Mouse (Mus musculus) retina, adult 2 months (tissue): ENCODE results near the gene Cux1.
"Not testable (repeated sequence)": the region's sequence is repeated elsewhere in the genome, so short reads cannot be mapped to it uniquely, and the experiment has no call there.

Experiments
- DNase-seq: peaks from one replicate; pipeline ENCODE4 v3.0.0-alpha.2; 2012; ENCODE audit warnings: low read depth, low spot score

The Cux1 gene

DNA sequence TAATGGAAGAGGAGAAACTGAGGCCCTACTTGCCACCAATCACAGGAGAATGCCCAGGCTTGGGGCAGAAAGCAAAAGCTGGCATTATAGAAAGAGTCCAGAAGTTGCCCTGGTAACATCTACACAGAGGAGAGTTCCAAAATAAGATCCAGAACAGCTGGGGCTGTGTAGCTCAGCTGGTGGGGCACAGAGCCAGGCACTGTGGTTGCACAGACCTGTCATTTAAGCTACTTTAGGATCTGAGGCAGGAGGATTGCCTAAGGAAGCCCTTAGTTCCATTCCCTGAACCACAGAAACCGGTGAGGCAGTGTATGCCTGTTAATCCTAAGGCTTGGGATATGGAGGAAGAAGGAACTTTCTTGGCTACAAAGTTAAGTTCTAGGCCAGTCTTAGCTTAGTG is 92.1 kb downstream of the Cux1 start:
- DNase-seq = no peak

DNA sequence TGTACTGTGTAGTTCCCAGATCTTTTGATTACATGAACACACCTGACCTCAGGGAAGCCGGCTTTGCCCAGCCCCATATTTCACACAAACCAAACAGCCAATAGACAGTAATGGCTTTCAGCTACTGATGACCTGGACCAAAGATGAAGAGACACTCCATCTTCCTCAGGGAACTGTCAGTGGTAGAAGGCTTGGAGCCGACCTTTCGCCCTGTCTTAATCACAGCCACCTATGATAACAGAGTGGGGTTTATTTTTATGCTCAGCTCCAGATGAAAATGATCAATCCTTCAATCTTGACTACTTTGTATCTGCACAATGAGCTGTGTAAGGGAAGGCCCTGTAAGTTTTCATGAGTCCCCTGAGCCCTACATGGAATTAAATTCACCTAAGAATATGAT is 93.2 kb downstream of the Cux1 start:
- DNase-seq = no peak

DNA sequence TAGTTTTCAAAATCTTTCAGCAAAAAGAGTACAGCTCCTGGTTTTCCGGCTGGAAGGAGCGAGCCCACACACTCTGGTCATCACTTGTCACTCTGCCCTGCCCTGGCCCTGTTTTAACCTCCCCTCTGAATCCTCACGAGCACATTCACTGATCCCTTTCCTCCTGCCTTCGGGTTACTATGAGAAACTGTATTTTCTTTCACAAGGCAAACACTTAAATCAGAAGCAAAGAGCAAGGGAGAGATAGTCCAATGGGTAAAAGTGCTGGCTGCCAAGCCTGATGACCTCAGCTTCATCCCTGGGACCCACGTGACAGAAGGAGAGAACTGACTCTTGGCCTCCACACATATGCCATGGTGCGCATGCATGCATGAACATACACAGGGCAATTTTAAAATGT is 94.0 kb downstream of the Cux1 start:
- no peak for DNase-seq

DNA sequence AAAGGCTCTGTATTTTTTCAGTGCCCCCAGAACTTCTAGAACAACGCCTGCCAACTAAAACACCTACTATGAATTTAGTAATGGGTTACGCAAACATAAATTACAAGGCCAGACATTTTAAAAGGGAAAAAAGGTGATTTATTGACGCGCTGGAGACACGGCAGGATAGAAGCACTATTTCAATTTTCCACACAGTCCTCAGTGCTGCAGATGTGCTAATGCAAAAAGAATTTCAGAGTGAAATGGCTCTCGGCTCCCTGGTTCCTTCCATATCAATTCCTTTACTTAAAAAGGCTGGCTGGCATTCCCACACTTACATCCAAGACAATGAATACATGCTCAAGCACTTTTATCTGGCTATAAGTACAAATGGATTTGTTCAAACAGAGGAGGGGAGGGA is 94.4 kb downstream of the Cux1 start:
- DNase-seq = no peak

DNA sequence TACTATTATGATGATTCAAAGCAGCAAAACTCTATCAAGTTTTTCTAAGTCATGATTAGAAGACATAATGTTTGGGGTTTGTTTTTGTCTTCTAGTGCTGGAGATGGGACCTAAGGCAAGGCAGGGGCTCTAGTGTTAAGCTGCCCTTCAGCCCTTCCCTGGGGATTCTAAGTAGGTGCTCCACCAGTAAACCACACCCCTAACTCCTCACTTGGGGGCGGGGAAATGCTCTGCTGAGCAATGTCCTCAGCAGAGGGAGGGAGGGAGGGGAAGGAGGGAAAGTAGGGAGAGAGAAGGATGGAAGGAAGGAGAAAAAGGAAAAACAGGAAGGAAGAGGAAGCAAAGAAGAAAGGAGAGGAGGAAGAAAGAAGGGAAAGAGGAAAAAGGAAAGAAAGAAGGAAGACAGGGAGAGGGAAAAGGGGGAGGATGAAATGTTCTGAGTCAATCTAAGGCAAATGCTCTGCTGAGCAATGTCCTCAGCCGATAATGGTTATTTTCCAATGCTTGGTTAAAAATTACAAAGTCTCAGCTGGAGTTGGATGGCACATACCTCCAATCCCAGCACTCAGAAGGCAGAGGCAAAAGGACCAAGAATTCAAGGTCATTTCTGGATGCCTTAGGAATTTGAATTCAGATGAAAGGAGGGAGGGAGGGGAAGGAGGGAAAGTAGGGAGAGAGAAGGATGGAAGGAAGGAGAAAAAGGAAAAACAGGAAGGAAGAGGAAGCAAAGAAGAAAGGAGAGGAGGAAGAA is 96.1 kb downstream of the Cux1 start:
- not testable (repeated sequence) for DNase-seq

DNA sequence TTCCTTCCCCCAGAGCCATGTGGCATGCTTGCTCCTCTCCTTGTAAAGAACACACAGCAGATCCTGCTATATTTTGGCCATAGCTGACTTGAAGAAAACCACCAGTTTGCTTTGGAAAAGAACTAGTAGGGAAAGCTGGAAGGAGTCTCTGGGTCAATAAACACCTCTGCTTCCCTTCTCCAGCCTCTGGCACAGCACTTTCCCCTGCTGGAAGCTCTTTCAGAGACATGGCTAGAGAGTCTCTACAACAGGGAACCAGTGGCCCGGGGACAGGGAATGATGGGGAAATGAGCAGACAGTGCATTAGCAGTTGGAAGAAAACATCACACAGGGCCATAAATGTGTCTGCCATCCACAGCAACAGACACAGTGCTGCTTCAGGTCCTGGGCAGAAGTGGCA is 98.0 kb downstream of the Cux1 start:
- DNase-seq = no peak

DNA sequence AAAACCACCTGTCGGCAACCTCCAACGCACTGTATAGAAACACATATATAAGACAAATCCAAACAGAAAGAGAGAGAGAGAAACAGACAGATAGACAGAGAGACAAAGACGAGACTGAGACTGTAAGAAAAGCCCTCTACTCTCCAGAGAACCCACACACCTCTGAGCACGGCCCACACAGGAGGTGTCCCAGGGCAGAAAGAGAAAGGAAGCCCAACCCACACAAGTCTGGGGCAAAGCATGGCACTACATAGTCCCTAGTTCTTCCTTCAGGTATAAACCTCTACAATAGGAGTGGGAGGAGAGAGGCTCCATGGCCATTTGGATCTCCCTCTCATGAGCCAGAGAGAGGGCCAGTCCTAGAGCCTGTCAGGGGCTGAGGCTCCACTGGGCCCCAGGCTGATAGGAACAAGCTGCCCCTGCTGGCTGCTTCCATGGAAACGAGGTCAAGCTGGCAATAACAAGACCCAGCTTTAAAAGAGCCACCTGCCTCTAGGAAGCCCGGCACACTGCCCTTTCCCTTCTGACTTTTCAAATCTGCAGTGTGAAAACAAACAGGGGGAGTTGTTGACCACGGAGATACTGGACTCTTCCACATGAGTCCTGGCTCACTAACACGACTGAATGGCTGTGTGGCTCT is 99.8 kb downstream of the Cux1 start:
- peak; percentile 23 for DNase-seq

DNA sequence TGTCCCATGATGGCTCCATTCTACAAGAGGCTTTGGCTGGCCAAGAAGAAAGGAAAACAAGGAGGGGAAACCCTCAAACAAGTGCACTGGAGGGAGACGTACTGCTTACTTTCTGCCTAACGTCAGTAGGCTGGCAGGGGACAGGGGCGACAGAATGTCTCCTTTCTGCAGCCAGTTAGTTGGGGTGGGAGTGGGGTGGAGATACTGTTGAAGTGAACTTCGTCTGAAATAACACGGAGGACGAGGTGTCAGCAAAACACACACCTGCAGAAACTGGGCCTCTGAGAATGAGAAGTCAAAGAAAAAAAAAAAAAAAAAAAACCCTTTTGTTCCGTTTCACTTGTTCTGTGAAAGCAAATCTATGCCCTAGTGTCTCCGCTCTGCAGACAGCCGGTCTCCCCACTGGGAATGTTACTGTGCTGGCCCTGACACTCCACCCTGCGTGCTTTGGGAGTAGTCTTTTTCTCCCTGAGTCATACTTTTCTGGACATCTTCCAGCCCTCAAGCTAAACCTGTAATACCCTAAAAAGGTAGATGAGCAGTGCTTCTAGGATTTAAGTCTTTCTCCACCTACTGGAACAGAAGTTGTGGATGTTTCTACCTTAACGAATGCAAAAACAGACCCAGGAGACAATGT is 101.4 kb downstream of the Cux1 start:
- DNase-seq = no peak

DNA sequence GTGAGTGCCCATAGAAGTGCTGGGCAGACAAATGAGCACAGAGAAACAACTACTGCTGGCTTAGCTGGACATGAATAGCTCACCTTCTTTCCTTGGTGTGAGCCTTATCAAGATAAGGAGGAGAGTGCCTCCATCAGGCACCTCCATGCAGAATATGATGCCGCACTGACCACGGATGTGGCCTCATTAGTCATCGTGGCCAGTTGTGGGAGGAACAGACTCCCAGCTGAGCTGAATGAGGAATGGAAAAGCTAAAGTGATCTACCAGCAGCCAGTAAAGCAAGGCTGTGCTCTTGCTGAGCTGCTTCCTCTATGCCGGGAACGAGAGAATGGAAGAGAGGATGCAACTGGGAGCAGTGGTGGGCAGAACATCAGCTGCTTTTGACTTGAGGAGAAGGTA is 101.9 kb downstream of the Cux1 start:
- no peak for DNase-seq

DNA sequence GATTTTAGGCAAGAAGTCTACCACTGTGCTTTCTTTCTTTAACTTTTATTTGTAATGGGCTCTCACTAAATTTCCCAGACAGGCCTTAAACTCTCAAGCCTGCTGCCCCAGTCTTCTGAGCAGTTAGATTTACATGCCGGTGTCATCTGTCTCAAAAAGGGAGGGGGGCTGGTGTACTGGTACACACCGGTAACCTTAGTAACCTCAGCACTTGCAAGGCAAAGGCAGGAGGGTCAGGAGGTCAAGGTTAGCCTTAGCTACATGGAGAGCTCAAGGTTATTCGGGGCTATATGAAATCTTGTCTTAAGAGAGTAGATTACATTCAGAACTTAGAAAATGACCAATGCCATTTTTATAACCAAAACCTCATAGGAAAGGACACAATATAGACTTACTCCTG is 102.4 kb downstream of the Cux1 start:
- DNase-seq = no peak

DNA sequence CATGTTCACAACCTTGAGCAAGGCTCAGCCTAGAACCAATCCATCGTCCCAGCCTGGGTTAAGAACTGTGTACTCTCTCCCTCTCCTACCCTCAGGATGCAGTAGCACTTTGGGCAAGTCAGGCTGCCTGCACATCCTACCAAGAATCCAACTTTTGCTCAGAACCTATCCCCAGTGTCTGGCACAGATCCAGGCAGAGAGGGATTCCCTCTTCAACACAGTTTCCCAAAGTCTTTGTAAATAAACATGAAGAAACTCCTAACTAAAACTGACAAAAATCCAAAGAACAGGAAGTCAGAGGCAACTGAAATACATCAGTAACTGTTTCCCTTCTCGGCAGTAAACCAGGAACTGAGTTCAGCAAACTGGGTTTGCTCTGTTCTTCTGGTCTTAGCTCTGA is 103.2 kb downstream of the Cux1 start:
- no peak for DNase-seq

DNA sequence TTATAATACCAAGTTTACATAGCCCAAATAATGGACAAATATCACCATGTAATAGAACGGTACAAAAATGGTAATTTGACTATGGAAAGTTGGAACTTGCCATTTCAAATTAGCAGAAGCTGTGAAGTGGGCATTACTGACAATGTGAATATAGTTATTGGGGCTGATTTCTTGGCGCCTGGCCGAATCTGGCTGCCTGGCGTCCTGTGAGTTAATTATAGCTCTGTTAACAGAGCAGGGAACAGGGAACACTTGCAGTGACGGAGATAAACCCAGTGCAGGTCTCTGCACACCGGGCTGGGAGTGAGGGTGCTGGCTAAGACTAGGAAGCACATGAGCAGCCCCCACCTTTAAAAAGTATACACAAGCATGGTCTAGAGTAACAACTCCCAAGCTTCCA is 104.7 kb downstream of the Cux1 start:
- no peak for DNase-seq

DNA sequence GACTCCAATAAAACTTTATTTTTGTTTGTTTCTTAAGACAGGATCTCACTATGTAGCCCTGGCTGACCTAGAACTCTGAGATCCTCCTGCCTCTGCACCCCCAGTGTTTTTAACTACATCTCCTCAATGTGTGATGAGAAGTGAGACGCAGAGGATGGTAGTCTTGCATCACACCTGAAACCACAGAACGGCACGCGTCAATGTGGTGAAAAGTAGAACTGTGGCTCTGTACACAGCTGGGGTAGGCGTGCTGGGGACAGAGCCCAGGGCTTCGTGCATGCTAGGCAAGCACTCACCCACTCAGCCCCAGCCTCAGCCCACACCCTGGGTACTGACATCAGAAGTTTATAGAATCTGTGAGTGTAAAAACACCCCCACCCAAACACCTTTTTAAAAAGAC is 107.4 kb downstream of the Cux1 start:
- DNase-seq = no peak

DNA sequence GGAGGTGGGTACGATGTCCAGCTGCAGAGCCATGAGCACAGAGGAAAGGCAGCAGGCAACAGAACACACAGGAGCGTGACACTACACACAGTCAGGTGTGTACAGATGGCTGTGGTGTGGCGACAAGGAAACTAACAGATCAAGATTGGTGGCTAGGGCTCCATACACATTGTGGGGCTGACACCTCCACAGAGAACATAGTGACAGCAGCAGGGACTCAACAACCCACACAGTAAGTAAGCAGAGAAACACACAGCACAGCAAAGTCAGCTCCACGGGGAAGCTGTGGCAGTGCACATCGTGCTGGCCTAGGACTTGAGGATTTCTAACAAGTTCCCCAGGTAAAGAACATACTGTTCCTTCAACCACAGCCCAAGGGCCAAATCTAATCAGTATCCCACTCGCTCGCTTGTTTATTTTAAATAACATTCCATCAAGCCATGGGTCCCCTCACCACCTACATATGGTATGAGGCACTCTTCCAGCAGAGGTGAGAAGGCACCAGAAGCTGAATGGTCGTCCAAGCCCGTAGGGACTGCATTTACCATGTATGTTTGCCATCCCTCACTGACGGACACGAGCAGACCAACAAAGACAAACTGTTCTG is 108.3 kb downstream of the Cux1 start:
- DNase-seq = no peak

DNA sequence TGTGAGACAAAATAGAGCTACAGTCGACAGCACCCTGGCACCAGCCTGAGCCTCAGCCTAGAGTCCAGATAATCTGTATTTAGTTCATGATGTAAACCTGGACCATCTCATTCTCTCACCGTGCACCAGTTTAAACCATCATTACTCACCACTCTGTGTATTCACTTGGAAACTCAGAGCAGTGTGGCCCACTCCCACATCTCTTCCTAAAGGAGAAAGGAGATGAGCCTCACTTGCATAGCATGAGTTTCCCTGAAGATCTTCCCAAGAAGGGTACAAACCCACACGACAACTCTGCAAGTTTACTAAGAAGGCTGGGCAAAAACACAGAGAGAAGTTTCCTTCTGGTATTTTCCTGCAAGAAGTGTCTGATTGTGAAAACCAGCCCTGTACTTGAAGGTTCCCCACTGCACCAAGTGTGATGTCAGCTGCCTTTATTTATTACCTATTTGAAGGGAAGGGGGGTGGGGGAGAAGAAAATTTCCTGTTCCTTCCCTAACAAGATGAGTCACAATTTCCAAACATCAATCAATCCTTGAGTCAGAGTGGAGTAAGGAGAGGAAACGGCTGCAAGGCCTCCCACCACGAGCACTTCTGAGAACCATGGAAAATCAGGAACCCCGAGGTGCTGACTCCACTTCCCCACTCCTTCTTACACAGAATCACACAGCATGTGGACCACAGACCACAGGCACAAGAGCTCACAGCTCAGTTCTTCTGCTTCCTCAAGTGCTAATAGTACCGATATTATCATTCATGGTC is 109.0 kb downstream of the Cux1 start:
- no peak for DNase-seq

DNA sequence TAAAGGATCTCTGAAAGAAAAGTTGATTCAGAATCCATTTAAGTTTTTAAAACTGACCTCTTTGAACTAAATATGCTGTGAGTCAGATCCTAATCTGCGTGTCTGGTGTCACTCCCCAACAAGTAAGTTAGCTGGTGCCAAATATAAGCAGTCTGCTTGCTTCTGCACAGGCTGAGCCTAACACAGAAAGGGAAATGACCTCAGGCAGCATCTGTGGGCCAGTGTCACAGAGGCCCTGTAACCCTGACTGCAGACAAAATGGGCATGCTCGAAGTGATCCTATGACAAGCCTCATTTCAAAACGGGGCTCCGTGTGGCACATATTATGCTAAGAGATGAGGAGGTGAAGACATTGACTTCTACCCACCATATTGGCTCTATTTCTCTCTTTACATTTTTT is 110.9 kb downstream of the Cux1 start:
- DNase-seq = no peak

DNA sequence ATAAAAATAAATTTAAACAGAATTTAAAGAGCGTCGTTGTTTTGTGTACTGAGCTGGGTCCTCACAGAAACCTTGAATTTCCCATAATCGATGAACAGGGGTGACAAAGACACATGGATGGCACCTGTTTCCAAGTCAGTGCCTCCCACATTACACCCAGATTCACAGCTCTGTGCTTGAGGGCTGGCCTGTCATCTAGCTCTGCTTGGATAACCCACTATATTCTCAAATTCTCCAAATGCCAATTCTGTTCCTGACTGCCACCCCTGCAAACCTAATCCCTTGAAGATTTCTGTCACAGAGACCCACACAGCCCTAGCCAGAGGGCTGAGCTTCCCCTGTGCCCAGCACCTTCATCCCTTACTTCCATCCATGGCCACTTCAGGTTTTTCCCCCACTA is 114.6 kb downstream of the Cux1 start:
- DNase-seq = no peak

DNA sequence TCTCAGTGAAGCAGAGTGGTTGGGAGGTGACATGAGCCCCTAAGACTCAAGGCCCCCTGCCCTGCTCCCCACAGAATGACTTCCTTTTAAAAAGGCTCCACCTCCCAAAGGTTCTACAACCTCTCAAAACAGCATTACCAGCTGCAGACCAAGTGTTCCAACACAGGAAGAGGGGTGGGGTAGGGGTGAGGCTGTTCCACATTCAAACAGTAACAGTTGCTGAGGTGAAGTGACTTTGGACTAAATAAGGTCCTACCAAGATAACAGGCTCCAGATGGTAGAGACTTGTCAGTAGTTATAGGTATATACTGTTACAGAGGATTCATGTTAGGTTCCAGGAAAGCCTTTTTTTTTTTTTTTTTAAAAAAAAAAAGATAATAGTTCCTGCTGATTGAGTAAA is 117.5 kb downstream of the Cux1 start:
- no peak for DNase-seq

DNA sequence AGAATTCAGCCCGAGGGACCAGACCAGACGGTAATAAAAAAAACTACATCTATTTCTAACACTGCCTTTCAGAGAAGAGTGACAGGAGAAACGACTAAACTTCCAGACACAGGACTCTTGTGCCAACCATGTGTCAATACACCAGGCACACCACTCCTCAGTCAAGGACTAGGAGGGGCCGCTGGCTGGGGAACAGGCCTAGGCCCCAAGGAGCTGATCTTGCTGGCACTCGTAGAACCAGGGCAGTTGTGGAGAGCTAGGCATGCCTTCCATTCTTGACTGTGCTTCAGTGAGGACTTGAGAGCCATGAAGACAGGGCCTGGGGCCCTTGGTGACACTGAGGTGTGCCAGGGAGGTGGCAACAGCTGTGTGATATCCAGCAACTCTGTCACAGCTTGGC is 121.3 kb downstream of the Cux1 start:
- no peak for DNase-seq

DNA sequence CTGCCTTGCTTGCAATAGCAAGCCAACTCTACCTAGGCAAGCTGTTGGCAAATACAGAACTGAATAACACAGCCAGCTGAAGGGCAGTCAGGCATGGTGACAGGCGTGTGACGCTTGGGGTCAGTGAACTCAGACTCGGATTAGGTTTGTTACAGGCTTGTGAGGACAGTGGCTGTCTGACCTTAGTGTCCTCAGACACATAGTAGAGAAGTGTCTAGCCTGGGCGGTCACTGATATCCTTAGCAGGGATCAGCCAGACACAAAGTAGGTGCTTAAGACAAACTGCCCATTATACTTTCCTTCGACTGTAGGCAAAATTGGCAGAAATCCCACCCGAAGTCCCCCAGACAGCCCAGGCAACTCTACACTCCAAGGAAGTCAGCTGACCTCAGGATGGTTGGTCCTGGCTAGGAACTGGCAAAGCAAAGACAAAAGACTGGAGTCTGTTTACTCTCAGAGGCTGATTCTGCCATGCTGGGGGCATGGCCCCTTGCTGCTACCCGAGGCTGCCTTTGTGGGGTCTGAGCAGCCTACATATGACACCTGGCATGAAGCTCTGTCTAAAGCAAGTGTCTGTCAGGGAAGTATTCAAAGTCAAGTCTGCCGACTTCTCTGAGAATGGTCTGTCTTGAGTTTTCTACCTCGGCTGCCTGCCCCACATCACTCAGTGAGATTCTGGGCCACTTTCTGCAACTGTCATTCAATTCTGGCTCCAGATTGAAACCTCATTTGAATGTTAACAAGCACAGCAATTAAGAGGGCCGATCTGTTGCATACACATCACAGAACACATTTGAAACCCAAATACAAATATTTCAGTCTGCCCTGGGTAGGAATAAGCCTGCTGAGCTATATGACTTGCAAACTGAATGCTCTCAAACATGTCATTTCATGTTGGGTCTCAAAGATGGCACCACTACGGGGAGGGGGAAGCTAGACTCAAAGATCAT is 124.8 kb downstream of the Cux1 start:
- DNase-seq = no peak

DNA sequence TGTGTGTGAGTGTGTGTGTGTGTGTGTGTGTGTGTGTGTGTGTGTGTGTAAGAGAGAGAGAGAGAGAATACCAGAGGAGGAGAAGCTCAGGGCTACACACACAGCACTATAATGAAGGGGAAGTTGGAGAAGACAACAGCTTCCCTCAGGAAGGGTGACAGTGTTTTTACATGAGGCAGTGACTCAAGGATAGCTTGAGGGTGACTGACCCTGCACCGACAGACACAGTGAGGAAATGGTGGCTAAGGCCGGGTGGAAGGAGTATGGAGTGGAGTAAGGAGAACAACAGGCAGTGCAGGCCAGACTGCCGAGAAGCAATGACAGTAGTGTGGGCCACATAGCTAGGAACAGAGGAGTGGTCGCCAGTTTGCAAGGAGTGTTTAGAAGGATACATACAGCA is 137.6 kb downstream of the Cux1 start:
- DNase-seq = no peak
